In genomic region chr2:164948962-164949361, GRCm38 (mm10) we compare ENCODE assay signal across 9 mouse cellular contexts. TPM values are rescaled to one million over a fixed set of nuclear protein-coding genes. Genes with fewer than 3 reads are reported as not detected.
DNase-seq lines count a peak whose midpoint lies in the region; ATAC-seq and TF ChIP-seq lines count a peak whose summit lies in the region.
"Had no signal": no experiment of that assay in that cellular context is flagged by ENCODE, and none has a peak within 500 bp of the region (broad histone marks: within the 10 kb centered on the region; RNA-seq: fewer than 3 reads in every experiment).

No protein-coding gene starts in this region.

- no peak overlapping the region for H3K27ac ChIP-seq in heart, embryonic 10.5 days
- no peak overlapping the region for H3K27ac ChIP-seq in heart, adult 2 months
- H3K27ac ChIP-seq in hindbrain, embryonic 13.5 days: no peak overlapping the region
- no peak overlapping the region for H3K27ac ChIP-seq in midbrain, embryonic 11.5 days (ENCODE audit: low read depth, low read length)

- no peaks in the 10 kb centered on the region for H3K36me3 ChIP-seq in heart, embryonic 10.5 days
- no peaks in the 10 kb centered on the region for H3K36me3 ChIP-seq in heart, adult 2 months (ENCODE audit: control insufficient read depth, insufficient read depth, low read length)
- no peaks in the 10 kb centered on the region for H3K36me3 ChIP-seq in hindbrain, embryonic 13.5 days
- no peaks in the 10 kb centered on the region for H3K36me3 ChIP-seq in midbrain, embryonic 11.5 days (ENCODE audit: control insufficient read depth, insufficient read depth, low read length)

- no peak for TF ChIP-seq CTCF in heart, adult 2 months (IDR thresholded peaks at IDR 0.05)

- peaks cover 86% of the 10 kb centered on the region for H3K27me3 ChIP-seq in heart, embryonic 10.5 days (ENCODE audit: insufficient read depth, poor library complexity, severe bottlenecking)
- H3K27me3 ChIP-seq in heart, adult 2 months (ENCODE audit: control insufficient read depth, insufficient read depth, low read length): peaks cover 21% of the 10 kb centered on the region
- peaks cover 89% of the 10 kb centered on the region for H3K27me3 ChIP-seq in hindbrain, embryonic 13.5 days
- peaks cover 51% of the 10 kb centered on the region for H3K27me3 ChIP-seq in midbrain, embryonic 11.5 days (ENCODE audit: control insufficient read depth, insufficient read depth, low read length)

- peak overlapping the region; percentile 45 for H3K4me2 ChIP-seq in hindbrain, embryonic 13.5 days
- peak overlapping the region; percentile 22; the same call in 1 of the 2 replicates for H3K4me2 ChIP-seq in midbrain, embryonic 11.5 days

- intact Hi-C loops in heart, adult 2 months (cut with DNase I): no loop called here

- peak overlapping the region; percentile 48 for H3K4me3 ChIP-seq in heart, embryonic 10.5 days
- no peak overlapping the region for H3K4me3 ChIP-seq in heart, adult 2 months
- peak overlapping the region; percentile 27 for H3K4me3 ChIP-seq in hindbrain, embryonic 13.5 days
- 0 out of 2 replicates have a peak overlapping the region, but pooled peaks have one; percentile 5 for H3K4me3 ChIP-seq in midbrain, embryonic 11.5 days (ENCODE audit: low read depth, low read length)

- no peaks in the 10 kb centered on the region for H3K79me2 ChIP-seq in heart, adult 2 months (replicated peaks; ENCODE audit: control insufficient read depth, insufficient read depth, low read length)

- DNase-seq in heart, embryonic 10.5 days (ENCODE audit: low spot score): no peak
- DNase-seq in heart, adult 2 months: no peak
- peak; percentile 46 for DNase-seq in R1 (ENCODE audit: low read depth, low spot score)
- peak; percentile 91 for DNase-seq in midbrain, embryonic 11.5 days (ENCODE audit: low spot score, missing footprints)
- no peak for DNase-seq in urinary bladder, postnatal 4 days (ENCODE audit: low spot score in 2 of 2)
- DNase-seq in left cerebral cortex, adult 8-10 months (ENCODE audit: low spot score in 2 of 2): no peak
- DNase-seq: adrenal gland, adult 8-10 months had no signal

- H3K9me3 ChIP-seq in heart, embryonic 10.5 days: no peaks in the 10 kb centered on the region
- no peaks in the 10 kb centered on the region for H3K9me3 ChIP-seq in hindbrain, embryonic 13.5 days
- H3K9me3 ChIP-seq in midbrain, embryonic 11.5 days (ENCODE audit: control insufficient read depth, low read length): no peaks in the 10 kb centered on the region

- WGBS in heart, embryonic 10.5 days: 10% methylated on average over 25 of the region's 25 CpGs
- WGBS in heart, adult 2 months: 8% methylated on average over 25 of the region's 25 CpGs
- 7% methylated on average over 25 of the region's 25 CpGs for WGBS in hindbrain, embryonic 13.5 days
- WGBS in midbrain, embryonic 11.5 days: 7% methylated on average over 25 of the region's 25 CpGs

- no peak for ATAC-seq in hindbrain, embryonic 13.5 days (ENCODE audit: low FRiP score)
- no peak for ATAC-seq in midbrain, embryonic 11.5 days (ENCODE audit: low FRiP score)
- ATAC-seq in monocyte, adult 5-6 weeks (replicated peaks; ENCODE audit: insufficient number of reproducible peaks, low FRiP score, low TSS enrichment, poor library complexity, severe bottlenecking): no peak

- TF ChIP-seq EP300 in heart, adult 2 months (IDR thresholded peaks at IDR 0.05; ENCODE audit: insufficient read depth, low read depth, low read length): no peak

- H3K4me1 ChIP-seq in heart, embryonic 10.5 days: peaks cover 34% of the 10 kb centered on the region
- no peaks in the 10 kb centered on the region for H3K4me1 ChIP-seq in heart, adult 2 months (ENCODE audit: control insufficient read depth, insufficient read depth, low read length)
- H3K4me1 ChIP-seq in hindbrain, embryonic 13.5 days (replicated peaks): peaks cover 26% of the 10 kb centered on the region
- H3K4me1 ChIP-seq in midbrain, embryonic 11.5 days (ENCODE audit: control insufficient read depth, insufficient read depth, low read length): peaks cover 5% of the 10 kb centered on the region; the same call in 1 of the 2 replicates

- H3K9ac ChIP-seq in heart, adult 2 months (ENCODE audit: low read depth, low read length): no peak overlapping the region
- peak overlapping the region; percentile 21; the same call in 1 of the 2 replicates for H3K9ac ChIP-seq in hindbrain, embryonic 13.5 days
- H3K9ac ChIP-seq in midbrain, embryonic 11.5 days (ENCODE audit: low read length): no peak overlapping the region

- TF ChIP-seq POLR2A in heart, adult 2 months (IDR thresholded peaks at IDR 0.05; ENCODE audit: insufficient read depth, low read depth, low read length): no peak

RNA-seq across cellular contexts. Expression of gene Mmp9, which starts 8.4 kb away (rescaled TPM):
- polyA plus RNA-seq in heart, embryonic 10.5 days (2016; fragmentation: Nextera tagmentation; extraction: Ambion mirVana): 0.53 and 1.1 TPM in 2 replicates
- under 1 TPM; 0.93 to 0.99 TPM for total RNA-seq in heart, adult 2 months (2021)
- 3.5 and 5.1 TPM in 2 replicates for polyA plus RNA-seq in heart, adult 2 months (2012; rRNA removed)
- polyA plus RNA-seq in hindbrain, embryonic 13.5 days (2015; fragmentation: Nextera tagmentation; extraction: Ambion mirVana): 23.8 and 25.2 TPM in 2 replicates
- 1.9 and 2.0 TPM in 2 replicates for polyA plus RNA-seq in midbrain, embryonic 11.5 days (2014; fragmentation: Nextera tagmentation; extraction: Ambion mirVana)
- total RNA-seq in left cerebral cortex, adult 8-10 months (2022): 1 to 10 TPM in 3 of 4 experiments, under 1 TPM in 1; 0.87 to 2.5 (median 1.5) TPM
- 1.7 to 19.4 TPM (median 15.0 TPM) in 3 replicates for total RNA-seq in monocyte, adult 5-6 weeks (2017)

RNA-seq across cellular contexts. Expression of gene Slc12a5, which starts 11.6 kb away (rescaled TPM):
- polyA plus RNA-seq in heart, embryonic 10.5 days (2016; fragmentation: Nextera tagmentation; extraction: Ambion mirVana): 0.74 and 0.92 TPM in 2 replicates
- 1 to 10 TPM; 2.2 to 2.3 TPM for total RNA-seq in heart, adult 2 months (2021)
- polyA plus RNA-seq in heart, adult 2 months (2012; rRNA removed): 1.5 TPM in 2 replicates
- 21.4 and 22.1 TPM in 2 replicates for polyA plus RNA-seq in hindbrain, embryonic 13.5 days (2015; fragmentation: Nextera tagmentation; extraction: Ambion mirVana)
- 2.8 and 3.0 TPM in 2 replicates for polyA plus RNA-seq in midbrain, embryonic 11.5 days (2014; fragmentation: Nextera tagmentation; extraction: Ambion mirVana)
- 100 to 1,000 TPM; 509 to 530 (median 524) TPM for total RNA-seq in left cerebral cortex, adult 8-10 months (2022)
- 0.11 to 1.7 TPM (median 0.29 TPM) in 3 replicates for total RNA-seq in monocyte, adult 5-6 weeks (2017)

RNA-seq across cellular contexts. Expression of gene Zfp335, which starts 37.4 kb away (rescaled TPM):
- 12.6 and 13.5 TPM in 2 replicates for polyA plus RNA-seq in heart, embryonic 10.5 days (2016; fragmentation: Nextera tagmentation; extraction: Ambion mirVana)
- total RNA-seq in heart, adult 2 months (2021): 1 to 10 TPM; 8.0 to 8.2 TPM
- polyA plus RNA-seq in heart, adult 2 months (2012; rRNA removed): 14.0 and 14.3 TPM in 2 replicates
- polyA plus RNA-seq in hindbrain, embryonic 13.5 days (2015; fragmentation: Nextera tagmentation; extraction: Ambion mirVana): 13.1 and 13.9 TPM in 2 replicates
- 8.2 and 8.8 TPM in 2 replicates for polyA plus RNA-seq in midbrain, embryonic 11.5 days (2014; fragmentation: Nextera tagmentation; extraction: Ambion mirVana)
- 10 to 100 TPM; 22.8 to 23.9 (median 23.3) TPM for total RNA-seq in left cerebral cortex, adult 8-10 months (2022)
- total RNA-seq in monocyte, adult 5-6 weeks (2017): 9.1 to 21.0 TPM (median 12.5 TPM) in 3 replicates

Comparison
In these comparisons a context has a peak if more than half of its experiments do, and no peak if none do; other contexts are left out.
1. DNase-seq: peak in R1 (single experiment) and midbrain, embryonic 11.5 days (single experiment); none in heart, embryonic 10.5 days (single experiment), heart, adult 2 months (0 of 2), urinary bladder, postnatal 4 days (0 of 2) and left cerebral cortex, adult 8-10 months (0 of 2).